ENCODE assay signal across 9 mouse cellular contexts in genomic region chr11:103326950-103327349, GRCm38 (mm10). TPM values are rescaled to one million over a fixed set of nuclear protein-coding genes. Genes with fewer than 3 reads are reported as not detected.
DNase-seq lines count a peak whose midpoint lies in the region; ATAC-seq and TF ChIP-seq lines count a peak whose summit lies in the region.
"Had no signal": no experiment of that assay in that cellular context is flagged by ENCODE, and none has a peak within 500 bp of the region (broad histone marks: within the 10 kb centered on the region; RNA-seq: fewer than 3 reads in every experiment).

No protein-coding gene starts in this region.

- DNase-seq in midbrain, embryonic 10.5 days (ENCODE audit: low spot score): peak; percentile 83
- DNase-seq in adrenal gland, postnatal 36 days: peak; percentile 77 to 79
- DNase-seq in kidney, postnatal 10 days: peak; percentile 89
- DNase-seq in liver, embryonic 14.5 days (ENCODE audit: low read depth in 3 of 3, low spot score in 3 of 3): peak in 2 of 3 experiments; percentile 28 to 38
- peak; percentile 69 for DNase-seq in retina, postnatal 7 days (ENCODE audit: low read depth, low spot score)
- DNase-seq in urinary bladder, postnatal 25 days (ENCODE audit: low spot score): peak; percentile 78

- WGBS in midbrain, embryonic 10.5 days: 17% methylated on average over 5 of the region's 5 CpGs
- WGBS in midbrain, embryonic 16.5 days: 7% methylated on average over 5 of the region's 5 CpGs
- 18% methylated on average over 5 of the region's 5 CpGs for WGBS in liver, embryonic 14.5 days (ENCODE audit: insufficient replicate concordance)

- no peak for TF ChIP-seq EP300 in liver, embryonic 14.5 days (IDR thresholded peaks at IDR 0.05; ENCODE audit: low read depth)

- H3K9me3 ChIP-seq in midbrain, embryonic 10.5 days (replicated peaks): no peaks in the 10 kb centered on the region
- no peaks in the 10 kb centered on the region for H3K9me3 ChIP-seq in midbrain, embryonic 16.5 days (replicated peaks; ENCODE audit: control insufficient read depth, low read length, poor library complexity, severe bottlenecking)
- H3K9me3 ChIP-seq in liver, embryonic 14.5 days (ENCODE audit: control insufficient read depth, low read length): no peaks in the 10 kb centered on the region
- H3K9me3 ChIP-seq: heart, embryonic 13.5 days had no signal

- H3K4me2 ChIP-seq in midbrain, embryonic 16.5 days (ENCODE audit: low read length): no peak overlapping the region
- no peak overlapping the region for H3K4me2 ChIP-seq in liver, embryonic 14.5 days (ENCODE audit: low read depth)
- H3K4me2 ChIP-seq: heart, embryonic 13.5 days had no signal

- H3K9ac ChIP-seq in midbrain, embryonic 16.5 days (ENCODE audit: low read depth, low read length): no peak overlapping the region
- no peak overlapping the region for H3K9ac ChIP-seq in liver, embryonic 14.5 days (replicated peaks)
- H3K9ac ChIP-seq: heart, embryonic 13.5 days had no signal

- no peak overlapping the region for H3K27ac ChIP-seq in midbrain, embryonic 10.5 days (replicated peaks)
- no peak overlapping the region for H3K27ac ChIP-seq in midbrain, embryonic 16.5 days (ENCODE audit: low read length)
- H3K27ac ChIP-seq in embryonic fibroblast, embryonic 13.5 days (ENCODE audit: insufficient read depth, low read length): no peak overlapping the region
- H3K27ac ChIP-seq in liver, embryonic 14.5 days: no peak overlapping the region
- H3K27ac ChIP-seq: heart, embryonic 13.5 days had no signal

- H3K4me3 ChIP-seq in midbrain, embryonic 10.5 days: no peak overlapping the region
- H3K4me3 ChIP-seq in midbrain, embryonic 16.5 days (ENCODE audit: low read depth, low read length): no peak overlapping the region
- no peak overlapping the region for H3K4me3 ChIP-seq in embryonic fibroblast, embryonic 13.5 days (ENCODE audit: insufficient read depth, low read length)
- H3K4me3 ChIP-seq in liver, embryonic 14.5 days (ENCODE audit: insufficient read depth in 1 of 2, low read depth in 2 of 2, low read length in 2 of 2): no peak overlapping the region
- H3K4me3 ChIP-seq: heart, embryonic 13.5 days had no signal

- no peak for TF ChIP-seq POLR2A in embryonic fibroblast, embryonic 13.5 days (IDR thresholded peaks at IDR 0.05; ENCODE audit: low read depth, low read length)

- 0 out of 2 replicates have a peak, but pooled peaks cover 6% of the 10 kb centered on the region for H3K4me1 ChIP-seq in midbrain, embryonic 10.5 days
- H3K4me1 ChIP-seq in midbrain, embryonic 16.5 days (ENCODE audit: control insufficient read depth, insufficient read depth, low read length): peaks cover 6% of the 10 kb centered on the region; the same call in 1 of the 2 replicates
- H3K4me1 ChIP-seq in embryonic fibroblast, embryonic 13.5 days (ENCODE audit: control insufficient read depth, insufficient read depth, low read length): no peaks in the 10 kb centered on the region
- H3K4me1 ChIP-seq in liver, embryonic 14.5 days (replicated peaks; ENCODE audit: control insufficient read depth in 2 of 2, insufficient read depth in 2 of 2, low read length in 1 of 2): peaks cover 0 to 2% of the 10 kb centered on the region in 2 experiments; a peak in 1 of 4 replicates
- H3K4me1 ChIP-seq: heart, embryonic 13.5 days had no signal

- peak; percentile 59; the same call in 1 of the 2 replicates for TF ChIP-seq CTCF in embryonic fibroblast, embryonic 13.5 days (IDR thresholded peaks at IDR 0.05; ENCODE audit: borderline replicate concordance, insufficient read depth, low read length)
- TF ChIP-seq CTCF in liver, embryonic 14.5 days (IDR thresholded peaks at IDR 0.05; ENCODE audit: low read depth): peak; percentile 92

- no peak for ATAC-seq in midbrain, embryonic 16.5 days
- no peak for ATAC-seq in liver, embryonic 14.5 days (ENCODE audit: insufficient read depth)

- peaks cover 20% of the 10 kb centered on the region for H3K27me3 ChIP-seq in midbrain, embryonic 10.5 days (ENCODE audit: low read depth, poor library complexity, severe bottlenecking)
- peaks cover under 1% of the 10 kb centered on the region; the same call in 1 of the 2 replicates for H3K27me3 ChIP-seq in midbrain, embryonic 16.5 days (ENCODE audit: control insufficient read depth, insufficient read depth, low read depth, low read length)
- H3K27me3 ChIP-seq in liver, embryonic 14.5 days (ENCODE audit: control insufficient read depth, insufficient read depth, low read length): no peaks in the 10 kb centered on the region

- no peaks in the 10 kb centered on the region for H3K36me3 ChIP-seq in midbrain, embryonic 10.5 days
- H3K36me3 ChIP-seq in midbrain, embryonic 16.5 days (ENCODE audit: control insufficient read depth, insufficient read depth, low read length): no peaks in the 10 kb centered on the region
- no peaks in the 10 kb centered on the region for H3K36me3 ChIP-seq in liver, embryonic 14.5 days (replicated peaks; ENCODE audit: control insufficient read depth, insufficient read depth, low read depth)
- H3K36me3 ChIP-seq: heart, embryonic 13.5 days had no signal

RNA-seq across cellular contexts. Expression of gene Arhgap27, which starts 36.5 kb away (rescaled TPM):
- polyA plus RNA-seq in midbrain, embryonic 10.5 days (2016; fragmentation: Nextera tagmentation; extraction: Ambion mirVana): 3.8 and 4.1 TPM in 2 replicates
- polyA plus RNA-seq in midbrain, embryonic 16.5 days (2015; fragmentation: Nextera tagmentation; extraction: Ambion mirVana): 3.8 and 4.4 TPM in 2 replicates
- total RNA-seq in adrenal gland, postnatal 36 days (2021): 10 to 100 TPM; 10.1 to 16.3 TPM
- polyA plus RNA-seq in embryonic fibroblast, embryonic 13.5 days (2011; ENCODE audit: insufficient read length, low read depth, missing spikeins): 2.0 and 4.5 TPM in 2 replicates
- 2.6 TPM in 2 replicates for polyA plus RNA-seq in liver, embryonic 14.5 days (2012; rRNA removed)
- 1.4 and 1.5 TPM in 2 replicates for polyA plus RNA-seq in liver, embryonic 14.5 days (2014; fragmentation: Nextera tagmentation; extraction: Ambion mirVana)

RNA-seq across cellular contexts. Expression of gene Map3k14, which starts 59.7 kb away (rescaled TPM):
- polyA plus RNA-seq in midbrain, embryonic 10.5 days (2016; fragmentation: Nextera tagmentation; extraction: Ambion mirVana): 4.4 and 5.4 TPM in 2 replicates
- polyA plus RNA-seq in midbrain, embryonic 16.5 days (2015; fragmentation: Nextera tagmentation; extraction: Ambion mirVana): 4.4 TPM in 2 replicates
- total RNA-seq in adrenal gland, postnatal 36 days (2021): 1 to 10 TPM; 4.7 to 7.7 TPM
- 8.4 and 8.5 TPM in 2 replicates for polyA plus RNA-seq in embryonic fibroblast, embryonic 13.5 days (2011; ENCODE audit: insufficient read length, low read depth, missing spikeins)
- polyA plus RNA-seq in liver, embryonic 14.5 days (2012; rRNA removed): 0.47 and 0.54 TPM in 2 replicates
- 0.14 and 0.18 TPM in 2 replicates for polyA plus RNA-seq in liver, embryonic 14.5 days (2014; fragmentation: Nextera tagmentation; extraction: Ambion mirVana)

Comparison
In these comparisons a context has a peak if more than half of its experiments do, and no peak if none do; other contexts are left out.
1. DNase-seq: peak in every context shown above with its lines; median percentile 89 in kidney, postnatal 10 days; 83 in midbrain, embryonic 10.5 days; 78 in adrenal gland, postnatal 36 days; 78 in urinary bladder, postnatal 25 days; 69 in retina, postnatal 7 days; 33 in liver, embryonic 14.5 days.